25 mouse cellular contexts compared by ENCODE assay signal in genomic region chr5:34502411-34502810, GRCm38 (mm10). TPM values are rescaled to one million over a fixed set of nuclear protein-coding genes. Genes with fewer than 3 reads are reported as not detected.
DNase-seq lines count a peak whose midpoint lies in the region; ATAC-seq lines count a peak whose summit lies in the region.
"Had no signal": no experiment of that assay in that cellular context is flagged by ENCODE, and none has a peak within 500 bp of the region (broad histone marks: within the 10 kb centered on the region; RNA-seq: fewer than 3 reads in every experiment).

No protein-coding gene starts in this region.

- peaks cover 33% of the 10 kb centered on the region; the same call in 1 of the 2 replicates for H3K36me3 ChIP-seq in macrophage (ENCODE audit: inconsistent target)
- H3K36me3 ChIP-seq: embryonic facial prominence, embryonic 10.5 days had no signal

- peaks cover 46% of the 10 kb centered on the region for H3K79me2 ChIP-seq in macrophage (ENCODE audit: inconsistent target)

- WGBS in macrophage (ENCODE audit: missing documents) = 91% methylated on average over 1 of the region's 1 CpGs

- ATAC-seq in frontal cortex, adult (ENCODE audit: low TSS enrichment) = peak; percentile 47; the same call in 1 of the 2 replicates
- ATAC-seq: forebrain, embryonic 14.5 days; forebrain, postnatal 0 days; hindbrain, postnatal 0 days had no signal

- H3K27ac ChIP-seq in macrophage = 0 out of 2 replicates have a peak overlapping the region, but pooled peaks have one; percentile 56
- H3K27ac ChIP-seq: embryonic facial prominence, embryonic 10.5 days; embryonic facial prominence, embryonic 13.5 days; heart, embryonic 15.5 days; hindbrain, embryonic 14.5 days; hindbrain, postnatal 0 days had no signal

- H3K4me3 ChIP-seq in macrophage (ENCODE audit: inconsistent target) = no peak overlapping the region
- H3K4me3 ChIP-seq: embryonic facial prominence, embryonic 10.5 days; embryonic facial prominence, embryonic 13.5 days; heart, embryonic 12.5 days; heart, embryonic 15.5 days had no signal

- DNase-seq in frontal cortex, postnatal 14 days (ENCODE audit: low spot score in 2 of 2) = no peak
- DNase-seq in layer of hippocampus, adult 9-11 months = peak; percentile 67
- no peak for DNase-seq in layer of hippocampus, postnatal 10 days (ENCODE audit: low spot score in 2 of 2)
- peak; percentile 62 for DNase-seq in brain, adult 2 months (ENCODE audit: low read depth, low spot score)
- DNase-seq in cerebellum, postnatal 25 days = no peak
- DNase-seq: adrenal gland, adult 8-10 months; adrenal gland, postnatal 25 days; cerebellum, adult 18-20 months; cerebellum, adult 9-10 months; cerebellum, postnatal 36 days; embryo, embryonic 11 days; forebrain, postnatal 0 days; gastrocnemius, postnatal 10 days; gastrocnemius, postnatal 36 days; heart, postnatal 10 days; heart, postnatal 36 days had no signal

RNA-seq across cellular contexts. Expression of gene Tnip2, which starts 11.4 kb away (rescaled TPM):
- total RNA-seq in layer of hippocampus, postnatal 10 days (2021) = 10 to 100 TPM; 14.0 to 17.3 TPM
- 100 to 1,000 TPM; 108 to 396 (median 174) TPM for total RNA-seq in macrophage (2018; cell fraction: chromatin; rRNA removed)
- 10 to 100 TPM; 16.4 to 32.3 (median 19.7) TPM for total RNA-seq in macrophage (2018; cell fraction: cytosol; rRNA removed)
- total RNA-seq in macrophage (2018; cell fraction: nucleus; rRNA removed) = 100 to 1,000 TPM in 14 of 26 experiments, 10 to 100 TPM in 12; 60.1 to 370 (median 104) TPM
- polyA plus RNA-seq in macrophage (2018) = 20.0 to 28.2 TPM (median 24.5 TPM) in 3 replicates

RNA-seq across cellular contexts. Expression of gene Sh3bp2, which starts 23.2 kb away (rescaled TPM):
- total RNA-seq in layer of hippocampus, postnatal 10 days (2021) = 10 to 100 TPM in 1 of 2 experiments, 1 to 10 TPM in 1; 9.8 to 11.4 TPM
- total RNA-seq in macrophage (2018; cell fraction: chromatin; rRNA removed) = 100 to 1,000 TPM; 175 to 607 (median 366) TPM
- 100 to 1,000 TPM in 18 of 26 experiments, 10 to 100 TPM in 8; 68.6 to 194 (median 120) TPM for total RNA-seq in macrophage (2018; cell fraction: cytosol; rRNA removed)
- total RNA-seq in macrophage (2018; cell fraction: nucleus; rRNA removed) = 100 to 1,000 TPM; 130 to 352 (median 231) TPM
- polyA plus RNA-seq in macrophage (2018) = 112 to 135 TPM (median 116 TPM) in 3 replicates

Comparison
In these comparisons a context has a peak if more than half of its experiments do, and no peak if none do; other contexts are left out.
1. DNase-seq: peak in layer of hippocampus, adult 9-11 months (single experiment) and brain, adult 2 months (single experiment); none in frontal cortex, postnatal 14 days (0 of 2), layer of hippocampus, postnatal 10 days (0 of 2) and cerebellum, postnatal 25 days (0 of 2).